Mouse (Mus musculus): ENCODE data around the gene Fam155a.
A peak's percentile ranks its signal among the peaks of the same experiment; 100 is the strongest.

DNA sequence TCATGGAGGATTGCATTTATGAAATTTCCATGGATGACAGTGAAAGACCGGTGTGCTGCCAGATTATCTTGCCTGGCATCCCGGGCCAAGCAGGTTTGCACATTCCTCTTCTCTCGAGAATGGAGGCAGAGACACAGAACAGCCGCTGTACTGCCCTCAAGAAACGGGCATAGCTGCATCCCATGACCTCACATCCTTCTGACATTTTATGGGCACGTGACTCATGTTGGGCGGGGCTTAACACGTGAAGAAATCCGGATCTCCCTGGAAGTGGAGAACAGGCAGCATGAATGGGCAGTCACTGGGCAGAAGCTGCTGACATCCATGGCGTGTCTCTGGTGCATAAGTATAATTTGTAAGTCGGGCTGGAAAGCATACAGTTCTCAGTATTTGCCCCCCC lies 29.0 kb upstream of the Fam155a start:
- TF ChIP-seq POLR2AphosphoS2 (IDR thresholded peaks at IDR 0.05; ENCODE audit: insufficient read length, low read depth), result no peak
- TF ChIP-seq USF1 (IDR thresholded peaks at IDR 0.05; ENCODE audit: low read depth), result peak; percentile 90
- no peak for TF ChIP-seq POLR2A (IDR thresholded peaks at IDR 0.05; ENCODE audit: insufficient read length, low read depth)
- no peak for TF ChIP-seq TCF12 (IDR thresholded peaks at IDR 0.05; ENCODE audit: insufficient read depth, poor library complexity, severe bottlenecking)
- TF ChIP-seq CEBPB (IDR thresholded peaks at IDR 0.05; ENCODE audit: insufficient read depth, poor library complexity, severe bottlenecking), result no peak
- no peak for TF ChIP-seq E2F4 (IDR thresholded peaks at IDR 0.05; ENCODE audit: insufficient read depth)
- no peak for TF ChIP-seq MAX (IDR thresholded peaks at IDR 0.05; ENCODE audit: low read depth)

All from myocyte (in vitro differentiated cells).